Mouse (Mus musculus): ENCODE data around the gene Zfp609. TPM values are rescaled to one million over a fixed set of nuclear protein-coding genes. Genes with fewer than 3 reads are reported as not detected.
"Not testable (repeated sequence)": the region's sequence is repeated elsewhere in the genome, so short reads cannot be mapped to it uniquely, and the experiment has no call there.

The Zfp609 gene
- polyA plus RNA-seq, 1 experiment, result 11.1 TPM

DNA sequence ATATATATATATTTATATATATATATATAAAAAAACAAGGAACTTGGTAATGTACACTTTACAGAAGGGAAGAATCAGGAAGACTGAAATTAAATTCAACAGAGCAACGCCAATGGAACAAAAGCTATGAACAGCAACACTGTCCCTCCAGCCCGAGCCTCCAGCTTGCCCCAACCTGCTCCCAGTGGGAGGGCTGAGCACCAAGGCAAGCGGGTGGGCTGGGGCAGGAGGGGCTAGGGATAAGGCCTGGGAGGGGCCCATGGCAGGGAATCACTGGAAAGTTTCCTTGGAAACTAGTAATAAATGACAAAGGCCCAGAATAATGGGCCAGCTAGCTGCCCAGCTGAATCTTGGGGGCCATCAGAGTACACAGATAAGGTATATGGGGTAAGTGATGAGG is 134.9 kb downstream of the Zfp609 start:
- Histone ChIP-seq H3ac (ENCODE audit: control insufficient read depth, insufficient read length) (no peak overlapping the region), H3K4me2 (ENCODE audit: low read depth) (no peak overlapping the region), H3K79me2 (ENCODE audit: control insufficient read depth, insufficient read depth) (no peaks in the 10 kb centered on the region), H3K36me3 (ENCODE audit: control insufficient read depth, insufficient read depth) (peaks cover 32% of the 10 kb centered on the region), H3K27me3 (ENCODE audit: control insufficient read depth, insufficient read depth, insufficient read length) (no peaks in the 10 kb centered on the region), H3K4me3 (no peak overlapping the region)
- TF ChIP-seq CEBPB (IDR thresholded peaks at IDR 0.05; ENCODE audit: insufficient read depth, poor library complexity, severe bottlenecking) (no peak), POLR2AphosphoS2 (IDR thresholded peaks at IDR 0.05; ENCODE audit: insufficient read length, low read depth) (no peak), TCF3 (IDR thresholded peaks at IDR 0.05; ENCODE audit: insufficient read length, low read depth) (no peak), POLR2A (IDR thresholded peaks at IDR 0.05; ENCODE audit: insufficient read length, low read depth) (no peak), TCF12 (IDR thresholded peaks at IDR 0.05; ENCODE audit: insufficient read depth, poor library complexity, severe bottlenecking) (no peak), REST (IDR thresholded peaks at IDR 0.05; ENCODE audit: insufficient read depth, insufficient read length) (no peak), SRF (IDR thresholded peaks at IDR 0.05; ENCODE audit: control insufficient read depth, insufficient read length, low read depth) (no peak), MYOD1 (IDR thresholded peaks at IDR 0.05; ENCODE audit: control insufficient read depth in 1 of 3, insufficient read length in 2 of 3, low read depth in 2 of 3) (no peak), USF1 (IDR thresholded peaks at IDR 0.05; ENCODE audit: low read depth) (no peak), MYOG (IDR thresholded peaks at IDR 0.05; ENCODE audit: control insufficient read depth in 1 of 3, insufficient read depth in 1 of 3, insufficient read length in 2 of 3, low read depth in 2 of 3) (no peak), E2F4 (IDR thresholded peaks at IDR 0.05; ENCODE audit: insufficient read depth) (no peak), MAX (IDR thresholded peaks at IDR 0.05; ENCODE audit: low read depth) (no peak)

DNA sequence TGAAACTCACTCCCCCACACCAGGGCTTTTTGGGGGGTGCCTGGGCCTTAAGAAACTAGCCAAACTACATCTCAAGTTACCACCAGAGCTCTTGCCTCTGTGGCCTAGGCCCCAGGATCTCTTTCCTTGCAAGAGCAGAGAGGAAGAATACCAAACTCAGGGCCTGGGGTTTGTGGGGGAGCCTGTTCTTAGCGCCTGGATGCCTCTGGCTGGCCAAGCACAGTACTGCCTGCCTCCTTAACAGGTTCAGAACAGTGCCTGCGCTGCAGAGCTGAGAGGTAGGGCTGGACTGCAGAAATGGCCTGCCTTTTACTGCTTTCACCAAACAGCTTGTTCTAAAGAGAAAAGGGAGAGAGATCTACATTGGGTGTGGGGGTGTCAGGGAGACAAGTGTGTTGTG is 137.5 kb downstream of the Zfp609 start:
- not testable (repeated sequence) for H3K79me2 ChIP-seq (ENCODE audit: control insufficient read depth, insufficient read depth); H3K27me3 ChIP-seq (ENCODE audit: control insufficient read depth, insufficient read depth, insufficient read length); H3K4me3 ChIP-seq; H3ac ChIP-seq (ENCODE audit: control insufficient read depth, insufficient read length); H3K4me2 ChIP-seq (ENCODE audit: low read depth)
- peaks cover 33% of the 10 kb centered on the region for H3K36me3 ChIP-seq (ENCODE audit: control insufficient read depth, insufficient read depth)

DNA sequence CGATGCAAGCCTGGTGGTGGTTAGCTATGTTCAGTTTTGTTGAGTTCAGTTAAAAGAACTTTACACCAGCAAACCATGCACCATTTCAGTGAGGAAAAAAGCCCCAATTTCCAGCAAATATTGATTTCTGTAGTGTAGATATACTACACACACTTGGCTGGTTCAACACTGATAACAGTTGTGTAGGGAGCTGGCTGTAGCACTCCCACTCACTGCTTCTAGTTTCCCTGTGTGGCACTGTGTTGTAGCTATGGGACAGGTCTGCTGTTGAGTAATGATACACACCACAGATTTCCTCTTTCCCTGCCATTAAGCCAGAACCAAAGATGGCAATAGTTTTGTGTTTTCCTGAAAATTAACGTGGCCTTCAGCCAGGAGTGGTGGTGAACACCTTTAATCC is 142.7 kb downstream of the Zfp609 start:
- peaks cover 50% of the 10 kb centered on the region for H3K79me2 ChIP-seq (ENCODE audit: control insufficient read depth, insufficient read depth)
- no peak overlapping the region for H3K4me3 ChIP-seq
- no peak overlapping the region for H3ac ChIP-seq (ENCODE audit: control insufficient read depth, insufficient read length)
- TF ChIP-seq POLR2AphosphoS2 (IDR thresholded peaks at IDR 0.05; ENCODE audit: insufficient read length, low read depth) (no peak), CEBPB (IDR thresholded peaks at IDR 0.05; ENCODE audit: insufficient read depth, poor library complexity, severe bottlenecking) (no peak), TCF12 (IDR thresholded peaks at IDR 0.05; ENCODE audit: insufficient read depth, poor library complexity, severe bottlenecking) (no peak), E2F4 (IDR thresholded peaks at IDR 0.05; ENCODE audit: insufficient read depth) (no peak), MYOG (IDR thresholded peaks at IDR 0.05; ENCODE audit: control insufficient read depth in 1 of 3, insufficient read depth in 1 of 3, insufficient read length in 2 of 3, low read depth in 2 of 3) (no peak), POLR2A (IDR thresholded peaks at IDR 0.05; ENCODE audit: insufficient read length, low read depth) (no peak), SRF (IDR thresholded peaks at IDR 0.05; ENCODE audit: control insufficient read depth, insufficient read length, low read depth) (no peak), MYOD1 (IDR thresholded peaks at IDR 0.05; ENCODE audit: control insufficient read depth in 1 of 3, insufficient read length in 2 of 3, low read depth in 2 of 3) (no peak), TCF3 (IDR thresholded peaks at IDR 0.05; ENCODE audit: insufficient read length, low read depth) (no peak), REST (IDR thresholded peaks at IDR 0.05; ENCODE audit: insufficient read depth, insufficient read length) (no peak), MAX (IDR thresholded peaks at IDR 0.05; ENCODE audit: low read depth) (no peak), USF1 (IDR thresholded peaks at IDR 0.05; ENCODE audit: low read depth) (no peak)
- no peak overlapping the region for H3K4me2 ChIP-seq (ENCODE audit: low read depth)
- H3K36me3 ChIP-seq (ENCODE audit: control insufficient read depth, insufficient read depth), result peaks cover 19% of the 10 kb centered on the region
- H3K27me3 ChIP-seq (ENCODE audit: control insufficient read depth, insufficient read depth, insufficient read length), result no peaks in the 10 kb centered on the region

DNA sequence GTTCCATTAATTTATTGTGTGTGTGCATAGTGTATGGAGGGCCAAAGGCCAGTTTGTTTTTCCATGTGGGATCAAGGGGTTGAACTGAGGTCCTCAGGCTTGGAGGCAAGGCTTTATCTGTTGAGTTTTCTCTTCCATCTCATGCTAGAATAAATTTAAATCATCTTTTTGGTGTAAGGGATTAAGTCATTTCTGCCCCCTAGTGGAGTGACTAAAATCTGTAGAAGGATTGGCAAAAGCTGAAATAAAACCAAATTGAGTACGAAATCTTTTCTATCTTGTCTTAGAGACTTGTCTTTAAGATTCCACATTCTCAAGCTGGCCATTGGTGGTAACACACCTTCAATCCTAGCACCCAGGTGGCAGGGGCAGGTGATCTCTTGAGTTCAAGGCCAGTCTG is 144.4 kb downstream of the Zfp609 start:
- TF ChIP-seq MAX (IDR thresholded peaks at IDR 0.05; ENCODE audit: low read depth) (no peak), CEBPB (IDR thresholded peaks at IDR 0.05; ENCODE audit: insufficient read depth, poor library complexity, severe bottlenecking) (no peak), E2F4 (IDR thresholded peaks at IDR 0.05; ENCODE audit: insufficient read depth) (no peak), SRF (IDR thresholded peaks at IDR 0.05; ENCODE audit: control insufficient read depth, insufficient read length, low read depth) (no peak), POLR2A (IDR thresholded peaks at IDR 0.05; ENCODE audit: insufficient read length, low read depth) (no peak), TCF3 (IDR thresholded peaks at IDR 0.05; ENCODE audit: insufficient read length, low read depth) (no peak), REST (IDR thresholded peaks at IDR 0.05; ENCODE audit: insufficient read depth, insufficient read length) (no peak)
- Histone ChIP-seq H3K27me3 (ENCODE audit: control insufficient read depth, insufficient read depth, insufficient read length) (no peaks in the 10 kb centered on the region), H3K79me2 (ENCODE audit: control insufficient read depth, insufficient read depth) (peaks cover 64% of the 10 kb centered on the region), H3K4me3 (no peak overlapping the region), H3K36me3 (ENCODE audit: control insufficient read depth, insufficient read depth) (peaks cover 12% of the 10 kb centered on the region), H3ac (ENCODE audit: control insufficient read depth, insufficient read length) (no peak overlapping the region), H3K4me2 (ENCODE audit: low read depth) (no peak overlapping the region)

DNA sequence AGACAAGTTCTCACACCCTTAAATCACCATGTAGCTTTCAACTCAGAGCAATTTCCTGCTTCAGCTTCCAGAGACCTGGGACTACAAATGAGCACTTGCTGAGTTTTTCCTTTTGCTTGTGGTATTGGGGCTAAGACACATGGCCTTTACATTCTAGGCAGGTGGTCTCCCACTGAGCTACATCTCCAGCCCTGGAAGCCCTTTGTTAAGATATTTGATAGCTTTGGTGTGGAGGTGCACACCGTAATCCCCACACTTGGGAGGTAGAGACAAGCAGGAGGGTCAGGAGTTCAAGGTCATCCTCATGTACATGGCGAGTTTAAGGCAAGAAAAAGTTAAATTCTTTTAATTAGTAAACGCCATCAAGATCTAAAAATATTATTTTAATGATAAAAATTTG is 145.2 kb downstream of the Zfp609 start:
- Histone ChIP-seq H3K4me2 (ENCODE audit: low read depth) (no peak overlapping the region), H3K27me3 (ENCODE audit: control insufficient read depth, insufficient read depth, insufficient read length) (no peaks in the 10 kb centered on the region), H3K36me3 (ENCODE audit: control insufficient read depth, insufficient read depth) (peaks cover 6% of the 10 kb centered on the region), H3K4me3 (no peak overlapping the region), H3K79me2 (ENCODE audit: control insufficient read depth, insufficient read depth) (peaks cover 72% of the 10 kb centered on the region), H3ac (ENCODE audit: control insufficient read depth, insufficient read length) (no peak overlapping the region)
- TF ChIP-seq REST (IDR thresholded peaks at IDR 0.05; ENCODE audit: insufficient read depth, insufficient read length) (no peak), TCF12 (IDR thresholded peaks at IDR 0.05; ENCODE audit: insufficient read depth, poor library complexity, severe bottlenecking) (no peak)

Data from myocyte (in vitro differentiated cells).